In the genomic region with DNA sequence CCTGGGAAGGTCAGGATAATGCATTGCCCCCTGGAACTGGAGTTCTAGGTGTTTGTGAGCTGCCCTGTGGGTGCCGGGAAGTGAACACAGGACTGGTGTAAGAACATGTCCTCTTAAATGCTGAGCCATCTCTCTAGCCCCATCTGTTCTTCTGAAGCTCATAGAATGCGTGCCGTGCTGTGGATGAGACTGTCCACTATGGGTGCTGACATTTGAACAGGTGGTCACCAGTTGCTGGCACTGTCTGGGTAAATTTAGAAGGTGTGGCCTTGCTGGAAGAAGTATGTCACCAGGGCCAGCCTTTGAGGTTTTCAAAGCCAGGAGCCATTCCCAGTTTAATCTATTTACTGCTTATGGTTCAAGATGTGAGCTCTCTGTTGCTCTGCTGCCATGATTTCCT, we compare ENCODE assay signal across 13 mouse cellular contexts. TPM values are rescaled to one million over a fixed set of nuclear protein-coding genes. Genes with fewer than 3 reads are reported as not detected.
DNase-seq lines count a peak whose midpoint lies in the region; TF ChIP-seq lines count a peak whose summit lies in the region.
"Had no signal": no experiment of that assay in that cellular context is flagged by ENCODE, and none has a peak within 500 bp of the region (broad histone marks: within the 10 kb centered on the region; RNA-seq: fewer than 3 reads in every experiment).

No protein-coding gene starts in this region.

- no peak overlapping the region for H3K4me3 ChIP-seq in myocyte
- H3K4me3 ChIP-seq: embryonic facial prominence, embryonic 10.5 days; embryonic facial prominence, embryonic 12.5 days; forebrain, embryonic 13.5 days; forebrain, embryonic 15.5 days had no signal

- H3ac ChIP-seq in myocyte (ENCODE audit: control insufficient read depth, insufficient read length), result no peak overlapping the region

- no peak for TF ChIP-seq POLR2A in myocyte (IDR thresholded peaks at IDR 0.05; ENCODE audit: insufficient read length, low read depth)

- no peaks in the 10 kb centered on the region for H3K36me3 ChIP-seq in myocyte (ENCODE audit: control insufficient read depth, insufficient read depth)
- H3K36me3 ChIP-seq: embryonic facial prominence, embryonic 10.5 days; embryonic facial prominence, embryonic 12.5 days; forebrain, embryonic 15.5 days had no signal

- H3K4me2 ChIP-seq in myocyte (ENCODE audit: low read depth), result no peak overlapping the region
- H3K4me2 ChIP-seq: embryonic facial prominence, embryonic 12.5 days; forebrain, embryonic 13.5 days; forebrain, embryonic 15.5 days had no signal

- peak; percentile 43 for DNase-seq in cerebellum, adult 9-10 months
- DNase-seq in cerebellum, adult 11 months, result no peak
- DNase-seq in brain, adult 2 months (ENCODE audit: low read depth, low spot score), result peak; percentile 77
- DNase-seq in ovary, adult 18-20 months (ENCODE audit: low spot score), result no peak
- DNase-seq: adrenal gland, adult 2 months; adrenal gland, postnatal 10 days; adrenal gland, postnatal 25 days; forebrain, postnatal 0 days had no signal

- H3K79me2 ChIP-seq in myocyte (ENCODE audit: control insufficient read depth, insufficient read depth), result peaks cover 4% of the 10 kb centered on the region

- no peaks in the 10 kb centered on the region for H3K27me3 ChIP-seq in myocyte (ENCODE audit: control insufficient read depth, insufficient read depth, insufficient read length)
- H3K27me3 ChIP-seq: embryonic facial prominence, embryonic 12.5 days; forebrain, embryonic 13.5 days; forebrain, embryonic 15.5 days had no signal

TF ChIP-seq in myocyte, 11 proteins besides CTCF, POLR2A, EP300 and RAD21:
- TF ChIP-seq CEBPB (IDR thresholded peaks at IDR 0.05; ENCODE audit: insufficient read depth, poor library complexity, severe bottlenecking) (no peak), MYOG (IDR thresholded peaks at IDR 0.05; ENCODE audit: control insufficient read depth in 1 of 3, insufficient read depth in 1 of 3, insufficient read length in 2 of 3, low read depth in 2 of 3) (peak; percentile 24 to 90 (median 81)), TCF12 (IDR thresholded peaks at IDR 0.05; ENCODE audit: insufficient read depth, poor library complexity, severe bottlenecking) (peak; percentile 80), MYOD1 (IDR thresholded peaks at IDR 0.05; ENCODE audit: control insufficient read depth in 1 of 3, insufficient read length in 2 of 3, low read depth in 2 of 3) (peak; percentile 64 to 92 (median 67)), TCF3 (IDR thresholded peaks at IDR 0.05; ENCODE audit: insufficient read length, low read depth) (peak; percentile 50)

RNA-seq across cellular contexts. Expression of a gene that starts 4.0 kb away (rescaled TPM):
- 56.4 TPM for polyA plus RNA-seq in myocyte (2012; fragmentation: generic; extraction: Trizol)

RNA-seq across cellular contexts. Expression of a gene that starts 22.7 kb away (rescaled TPM):
- polyA plus RNA-seq in myocyte (2012; fragmentation: generic; extraction: Trizol), result 72.8 TPM

RNA-seq across cellular contexts. Expression of a gene that starts 22.7 kb away (rescaled TPM):
- polyA plus RNA-seq in myocyte (2012; fragmentation: generic; extraction: Trizol), result 3.5 TPM

Comparison
In these comparisons a context has a peak if more than half of its experiments do, and no peak if none do; other contexts are left out.
1. DNase-seq: peak in cerebellum, adult 9-10 months (single experiment) and brain, adult 2 months (single experiment); none in cerebellum, adult 11 months (single experiment) and ovary, adult 18-20 months (single experiment).